Mouse (Mus musculus) cortical plate, adult 2 months (tissue): ENCODE results near the gene Xrcc1.

Experiments used
- CTCF ChIP-seq: fragments of 200-500 bp; IDR thresholded peaks from 2 replicates; pipeline ENCODE4 v1.5.1; 2011; ENCODE audit warnings: mild to moderate bottlenecking, control low read depth, low read length; ENCODE audit not compliant: insufficient read depth; ENCODE audit errors: extremely low read depth
- POLR2A ChIP-seq: fragments of 200-500 bp; IDR thresholded peaks from 2 replicates; pipeline ENCODE4 v1.6.1; 2011; ENCODE audit warnings: mild to moderate bottlenecking, low read length, control low read depth; ENCODE audit not compliant: insufficient read depth; ENCODE audit errors: extremely low read depth

GRCm38 (mm10) chr7:24592781-24593180 lies 46.7 kb downstream of the Xrcc1 start:
- no peak for TF ChIP-seq CTCF
- TF ChIP-seq POLR2A: no peak
